In the genomic region with DNA sequence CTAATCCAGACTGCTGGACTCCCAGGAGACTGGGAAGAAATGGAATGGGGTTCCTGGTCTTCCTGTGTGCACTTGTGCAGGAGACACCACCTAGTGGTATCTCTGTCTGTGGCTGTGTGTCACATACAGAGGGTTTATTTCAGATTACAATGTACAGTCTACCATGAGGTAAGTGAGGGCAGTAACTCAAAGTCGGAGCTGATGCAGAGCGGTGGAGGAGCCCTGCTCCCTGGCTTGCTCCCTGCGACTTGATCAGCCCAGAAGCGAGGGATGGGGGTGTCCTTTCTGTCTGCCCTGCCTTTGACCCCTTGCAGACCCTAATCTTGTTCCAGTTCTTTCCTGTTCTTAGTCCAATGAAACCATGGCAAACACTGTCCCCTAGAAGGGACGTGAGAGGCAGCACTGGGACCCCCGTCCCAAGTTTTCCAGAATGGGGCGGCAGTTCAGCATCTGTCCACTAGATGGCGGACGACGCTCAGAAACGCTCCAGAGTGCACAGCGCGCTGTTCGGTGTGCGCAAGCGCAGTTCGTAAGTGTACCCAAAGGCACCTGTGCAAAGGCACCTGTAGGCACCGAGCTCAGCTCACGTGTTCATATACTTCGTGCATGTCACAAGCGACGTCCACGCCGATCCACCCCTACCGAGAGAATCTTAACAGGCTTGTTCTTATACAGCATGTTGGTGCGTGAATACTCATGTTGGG, we compare ENCODE assay signal across 9 mouse cellular contexts. TPM values are rescaled to one million over a fixed set of nuclear protein-coding genes. Genes with fewer than 3 reads are reported as not detected.
DNase-seq lines count a peak whose midpoint lies in the region; ATAC-seq lines count a peak whose summit lies in the region.
"Had no signal": no experiment of that assay in that cellular context is flagged by ENCODE, and none has a peak within 500 bp of the region (broad histone marks: within the 10 kb centered on the region; RNA-seq: fewer than 3 reads in every experiment).

No protein-coding gene starts in this region.

- peaks cover 8% of the 10 kb centered on the region for H3K27me3 ChIP-seq in hindbrain, embryonic 15.5 days

- DNase-seq in MEL-GATA-1-ER (ENCODE audit: extremely low read depth, low read depth), result peak; percentile 27
- DNase-seq in cerebellum, adult 8-10 months, result peak; percentile 81
- DNase-seq in frontal cortex, adult 2 months (ENCODE audit: extremely low spot score in 1 of 2, low spot score in 1 of 2), result peak; percentile 52 to 84
- DNase-seq in left cerebral cortex, adult 11 months (ENCODE audit: low spot score), result peak; percentile 62
- peak; percentile 91 for DNase-seq in lung, postnatal 36 days
- peak; percentile 85 for DNase-seq in retina, postnatal 1 day
- peak; percentile 81 to 82 for DNase-seq in thymus, postnatal 36 days

- H3K4me3 ChIP-seq in hindbrain, embryonic 15.5 days, result peak overlapping the region; percentile 22

- H3K9me3 ChIP-seq in hindbrain, embryonic 15.5 days, result no peaks in the 10 kb centered on the region

- ATAC-seq in hindbrain, embryonic 15.5 days (ENCODE audit: low FRiP score, low read depth), result peak; percentile 86

- H3K36me3 ChIP-seq in hindbrain, embryonic 15.5 days, result no peaks in the 10 kb centered on the region

- H3K4me1 ChIP-seq in hindbrain, embryonic 15.5 days (replicated peaks), result peaks cover 4% of the 10 kb centered on the region; the same call in 1 of the 2 replicates

- H3K27ac ChIP-seq in hindbrain, embryonic 15.5 days (replicated peaks), result no peak overlapping the region
- H3K27ac ChIP-seq: macrophage had no signal

- H3K9ac ChIP-seq in hindbrain, embryonic 15.5 days, result no peak overlapping the region

- H3K4me2 ChIP-seq in hindbrain, embryonic 15.5 days, result peak overlapping the region; percentile 50

- 6% methylated on average over 26 of the region's 26 CpGs for WGBS in hindbrain, embryonic 15.5 days

RNA-seq across cellular contexts. Expression of a gene that starts 12.6 kb away (rescaled TPM):
- polyA plus RNA-seq in frontal cortex, adult 2 months (2012; rRNA removed), result 33.5 and 34.2 TPM in 2 replicates
- polyA plus RNA-seq in hindbrain, embryonic 15.5 days (2015; fragmentation: Nextera tagmentation; extraction: Ambion mirVana), result 52.5 and 54.7 TPM in 2 replicates

RNA-seq across cellular contexts. Expression of a gene that starts 39.4 kb away (rescaled TPM):
- polyA plus RNA-seq in frontal cortex, adult 2 months (2012; rRNA removed), result 1,306 and 1,773 TPM in 2 replicates
- polyA plus RNA-seq in hindbrain, embryonic 15.5 days (2015; fragmentation: Nextera tagmentation; extraction: Ambion mirVana), result 711 and 737 TPM in 2 replicates

RNA-seq across cellular contexts. Expression of a gene that starts 46.7 kb away (rescaled TPM):
- polyA plus RNA-seq in frontal cortex, adult 2 months (2012; rRNA removed), result 200 and 215 TPM in 2 replicates
- 213 and 229 TPM in 2 replicates for polyA plus RNA-seq in hindbrain, embryonic 15.5 days (2015; fragmentation: Nextera tagmentation; extraction: Ambion mirVana)

RNA-seq across cellular contexts. Expression of a gene that starts 48.6 kb away (rescaled TPM):
- polyA plus RNA-seq in frontal cortex, adult 2 months (2012; rRNA removed), result 0.02 and 0.04 TPM in 2 replicates
- 1.6 and 1.7 TPM in 2 replicates for polyA plus RNA-seq in hindbrain, embryonic 15.5 days (2015; fragmentation: Nextera tagmentation; extraction: Ambion mirVana)
- polyA plus RNA-seq: macrophage had no signal

RNA-seq across cellular contexts. Expression of a gene that starts 58.6 kb away (rescaled TPM):
- 17.2 and 17.7 TPM in 2 replicates for polyA plus RNA-seq in frontal cortex, adult 2 months (2012; rRNA removed)
- 18.9 and 19.2 TPM in 2 replicates for polyA plus RNA-seq in hindbrain, embryonic 15.5 days (2015; fragmentation: Nextera tagmentation; extraction: Ambion mirVana)

Comparison
In these comparisons a context has a peak if more than half of its experiments do, and no peak if none do; other contexts are left out.
1. DNase-seq: peak in every context shown above with its lines; median percentile 91 in lung, postnatal 36 days; 85 in retina, postnatal 1 day; 82 in thymus, postnatal 36 days; 81 in cerebellum, adult 8-10 months; 68 in frontal cortex, adult 2 months; 62 in left cerebral cortex, adult 11 months; 27 in MEL-GATA-1-ER.